Mouse (Mus musculus) midbrain, embryonic 14.5 days (tissue): ENCODE data around the gene Tnfrsf21. TPM values are rescaled to one million over a fixed set of nuclear protein-coding genes. Genes with fewer than 3 reads are reported as not detected.

Experiments used
- ATAC-seq: fragments of 200-750 bp; cut with Nextera tagmentation; 2 replicates; pipeline ENCODE4 v1.8.0; 2017; ENCODE audit warnings: moderate number of reproducible peaks, moderate library complexity; ENCODE audit not compliant: low FRiP score, low TSS enrichment
- DNase-seq: peaks from one replicate; pipeline ENCODE4 v3.0.0-alpha.2; 2015
- H3K27ac ChIP-seq: fragments of 300-500 bp; sonication (generic); replicated peaks from 2 replicates; pipeline ENCODE4 v1.5.1; 2014; ENCODE audit warnings: mild to moderate bottlenecking, low read depth, low read length, moderate library complexity
- H3K27me3 ChIP-seq: fragments of 300-500 bp; sonication (generic); 2 replicates; pipeline ENCODE4 v1.6.1; 2014; ENCODE audit warnings: low read length, control low read depth, mixed read lengths; ENCODE audit not compliant: control insufficient read depth, insufficient read depth
- H3K36me3 ChIP-seq: fragments of 300-500 bp; sonication (generic); 2 replicates; pipeline ENCODE4 v1.6.1; 2014; ENCODE audit warnings: low read length, control low read depth; ENCODE audit not compliant: control insufficient read depth, insufficient read depth
- H3K4me1 ChIP-seq: fragments of 300-500 bp; sonication (generic); 2 replicates; pipeline ENCODE4 v1.6.1; 2014; ENCODE audit warnings: mild to moderate bottlenecking, antibody characterized with exemption, low read length, control low read depth; ENCODE audit not compliant: control insufficient read depth, insufficient read depth
- H3K4me2 ChIP-seq: fragments of 300-500 bp; sonication (generic); 2 replicates; pipeline ENCODE4 v1.6.1; 2014; ENCODE audit warnings: mild to moderate bottlenecking, low read length, moderate library complexity
- H3K4me3 ChIP-seq: fragments of 300-500 bp; sonication (generic); replicated peaks from 2 replicates; pipeline ENCODE4 v1.5.1; 2014; ENCODE audit warnings: low read depth, low read length
- H3K9ac ChIP-seq: fragments of 300-500 bp; sonication (generic); replicated peaks from 2 replicates; pipeline ENCODE4 v1.6.1; 2014; ENCODE audit warnings: mild to moderate bottlenecking, low read length, moderate library complexity
- H3K9me3 ChIP-seq: fragments of 300-500 bp; sonication (generic); 2 replicates; pipeline ENCODE4 v1.6.1; 2016; ENCODE audit warnings: low read length, control low read depth, mixed read lengths; ENCODE audit not compliant: control insufficient read depth
- WGBS: fragments of 180-500 bp; shearing (Covaris S2); extraction: QIAGEN DNeasy Blood & Tissue Kit; methylation state at CpG from one replicate; pipeline ENCODE4 v1.1.7; 2014; 5-methylcytosine and 5-hydroxymethylcytosine counted together
- polyA plus RNA-seq: library from polyadenylated mRNA; unstranded; fragments of >200 nt; fragmentation: Nextera tagmentation; extraction: Ambion mirVana; gene quantifications from 2 replicates; pipeline ENCODE4 v1.2.1, GENCODE M21; 2014

Gene Tnfrsf21
- polyA plus RNA-seq, 1 experiment from 2014 or later, result 63.2 TPM

DNA sequence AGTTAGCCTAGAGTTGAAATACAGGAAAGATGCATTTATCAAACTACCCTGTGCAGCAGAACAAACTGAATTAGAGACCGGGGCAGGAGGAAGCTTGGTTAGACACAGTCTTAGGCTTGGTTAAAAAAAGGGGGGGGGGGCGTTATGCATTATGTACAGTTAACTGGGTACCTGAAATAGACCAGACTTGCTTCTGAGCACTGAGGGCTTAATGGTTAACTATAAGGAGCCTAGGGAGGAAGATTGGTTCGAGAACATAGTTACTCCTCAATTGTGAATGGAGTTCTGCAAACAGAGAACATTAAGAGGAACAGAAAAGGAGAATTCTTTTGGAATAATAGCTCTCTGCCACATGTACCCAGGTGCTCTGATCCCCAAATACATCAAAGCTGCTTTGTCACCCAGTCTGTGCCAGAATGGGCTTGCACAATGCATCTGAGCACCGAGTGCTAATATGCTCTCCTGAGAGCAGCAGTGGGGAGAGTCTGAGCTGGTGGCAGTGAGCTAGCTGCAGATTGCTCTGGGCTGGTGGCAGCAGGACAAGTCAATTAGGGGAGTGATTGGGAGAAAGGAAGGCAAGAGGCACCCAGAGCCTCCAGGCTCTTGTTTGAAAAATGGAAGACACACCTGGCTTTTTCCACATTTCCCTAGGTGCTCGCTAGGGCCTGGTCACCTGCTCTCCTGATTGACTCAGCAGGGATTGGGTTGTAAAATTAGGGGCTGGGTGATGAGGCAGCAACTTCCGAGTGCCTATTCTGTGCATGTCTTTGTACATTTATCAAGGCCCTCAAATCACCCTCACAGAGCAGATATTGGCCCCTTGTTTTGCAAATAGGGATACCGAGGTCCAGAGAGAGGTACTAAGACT lies 119.3 kb downstream of the Tnfrsf21 start:
- WGBS, result 44% methylated on average over 7 of the region's 7 CpGs
- Histone ChIP-seq H3K4me2 (no peak overlapping the region), H3K4me3 (no peak overlapping the region), H3K27me3 (no peaks in the 10 kb centered on the region), H3K36me3 (no peaks in the 10 kb centered on the region), H3K9ac (no peak overlapping the region), H3K27ac (no peak overlapping the region), H3K9me3 (no peaks in the 10 kb centered on the region), H3K4me1 (no peaks in the 10 kb centered on the region)
- ATAC-seq, result 0 out of 2 replicates have a peak, but pooled peaks have one; percentile 51
- DNase-seq, result peak; percentile 8

- no peak overlapping the region for H3K9ac ChIP-seq
- no peaks in the 10 kb centered on the region for H3K36me3 ChIP-seq
- WGBS, result 62% methylated on average over 4 of the region's 4 CpGs
- DNase-seq (peak; percentile 13), ATAC-seq (no peak)
- no peak overlapping the region for H3K27ac ChIP-seq
- H3K4me1 ChIP-seq, result no peaks in the 10 kb centered on the region
- H3K4me3 ChIP-seq, result no peak overlapping the region
- no peaks in the 10 kb centered on the region for H3K27me3 ChIP-seq
- H3K9me3 ChIP-seq, result no peaks in the 10 kb centered on the region
- H3K4me2 ChIP-seq, result no peak overlapping the region
Observed at GRCm38 (mm10) chr17:43136720-43137119, 120.4 kb downstream of the Tnfrsf21 start.

- 93% methylated on average over 9 of the region's 9 CpGs for WGBS
- no peak for ATAC-seq
- H3K9me3 ChIP-seq, result no peaks in the 10 kb centered on the region
- H3K36me3 ChIP-seq, result no peaks in the 10 kb centered on the region
- H3K27ac ChIP-seq, result no peak overlapping the region
- no peaks in the 10 kb centered on the region for H3K4me1 ChIP-seq
- H3K9ac ChIP-seq, result no peak overlapping the region
- no peak overlapping the region for H3K4me2 ChIP-seq
- no peak overlapping the region for H3K4me3 ChIP-seq
- no peaks in the 10 kb centered on the region for H3K27me3 ChIP-seq
- DNase-seq, result no peak
Observed at GRCm38 (mm10) chr17:43137838-43138237, 121.5 kb downstream of the Tnfrsf21 start.

GRCm38 (mm10) chr17:43138356-43138755 lies 122.0 kb downstream of the Tnfrsf21 start:
- no peaks in the 10 kb centered on the region for H3K9me3 ChIP-seq
- no peak for DNase-seq
- H3K4me2 ChIP-seq, result no peak overlapping the region
- ATAC-seq, result no peak
- H3K27me3 ChIP-seq, result no peaks in the 10 kb centered on the region
- 90% methylated on average over 7 of the region's 7 CpGs for WGBS
- H3K27ac ChIP-seq, result no peak overlapping the region
- H3K4me1 ChIP-seq, result no peaks in the 10 kb centered on the region
- no peak overlapping the region for H3K4me3 ChIP-seq
- no peak overlapping the region for H3K9ac ChIP-seq
- H3K36me3 ChIP-seq, result no peaks in the 10 kb centered on the region

Other genes starting within 250 kb of the Tnfrsf21 start
- gene Cd2ap, start 139.9 kb upstream of the Tnfrsf21 start, polyA plus RNA-seq, result 9.8 and 11.3 TPM in 2 replicates